Mouse (Mus musculus) right cerebral cortex, adult 2 months (tissue): Measurements from ENCODE around the gene Aldh16a1.
"Not testable (repeated sequence)": the region's sequence is repeated elsewhere in the genome, so short reads cannot be mapped to it uniquely, and the experiment has no call there.

Experiments
- DNase-seq, 2 experiments: peaks; one replicate each; pipeline ENCODE4 v3.0.0; 2021 to 2022; ENCODE audit warnings: low spot score in 2 of 2

Aldh16a1 gene

DNA sequence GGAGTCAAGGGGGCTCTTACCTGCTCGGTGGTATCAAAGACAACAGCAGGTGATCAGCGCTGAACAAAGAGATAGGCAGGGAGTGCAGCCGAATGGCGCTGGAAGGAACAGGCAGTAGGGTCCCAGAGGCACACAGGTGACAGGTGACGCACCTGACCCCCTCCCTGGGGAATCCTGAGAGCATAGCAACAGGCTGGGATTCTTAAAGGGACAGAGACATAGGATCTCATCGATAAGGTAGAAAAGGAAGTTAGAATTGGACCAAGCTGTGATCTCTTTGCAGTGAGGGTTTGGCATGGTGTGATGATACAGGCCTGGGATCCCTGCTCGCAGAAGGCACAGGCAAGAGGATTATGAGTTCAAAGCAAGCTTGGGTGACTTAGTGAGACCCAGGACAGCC lies 25.1 kb upstream of the Aldh16a1 start, which contains the start of gene Gfy:
TSS of gene Gfy (minus strand) at position 101 of the 400 bp plus-strand sequence.
- no peak for DNase-seq

DNA sequence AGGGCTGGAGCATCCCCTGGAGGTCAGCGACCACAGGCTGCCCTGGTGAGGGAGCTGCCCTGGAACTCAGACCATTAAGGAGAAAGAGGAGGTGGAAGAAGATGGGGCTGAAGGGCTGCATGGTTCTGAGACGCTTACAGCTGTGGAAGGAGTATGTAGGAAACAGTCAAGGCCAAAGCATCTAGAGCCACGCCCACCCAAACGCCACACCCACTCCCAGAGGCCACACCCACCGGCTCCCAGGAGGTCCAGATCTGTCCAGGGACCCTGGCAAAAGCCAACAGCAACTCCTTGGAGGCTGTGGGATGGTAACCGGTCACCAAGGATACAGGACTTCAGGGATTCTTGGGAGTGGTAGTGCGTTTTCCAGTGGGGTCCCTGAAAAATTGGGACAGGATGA lies 24.2 kb upstream of the Aldh16a1 start:
- DNase-seq, result no peak

DNA sequence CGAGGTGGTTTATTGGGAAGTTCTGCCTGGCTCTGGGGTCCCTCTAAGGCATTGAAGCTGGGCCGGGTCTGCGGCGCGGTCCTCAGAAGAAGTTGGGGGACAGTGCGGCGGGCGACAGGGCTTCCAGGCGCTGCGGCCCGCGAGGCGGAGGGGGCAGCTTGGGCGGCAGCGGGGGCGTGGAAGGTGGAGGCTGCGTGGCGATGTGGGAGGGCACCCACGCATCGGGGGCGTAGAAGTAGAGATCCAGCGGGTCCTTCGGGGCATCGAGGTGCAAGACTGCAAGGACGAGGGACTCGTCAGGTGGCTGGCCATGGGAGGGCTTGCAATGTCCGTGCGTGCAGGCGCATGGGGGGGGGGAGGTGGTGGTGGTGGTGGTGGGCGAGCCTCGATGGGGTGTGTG lies 22.0 kb upstream of the Aldh16a1 start:
- no peak for DNase-seq

DNA sequence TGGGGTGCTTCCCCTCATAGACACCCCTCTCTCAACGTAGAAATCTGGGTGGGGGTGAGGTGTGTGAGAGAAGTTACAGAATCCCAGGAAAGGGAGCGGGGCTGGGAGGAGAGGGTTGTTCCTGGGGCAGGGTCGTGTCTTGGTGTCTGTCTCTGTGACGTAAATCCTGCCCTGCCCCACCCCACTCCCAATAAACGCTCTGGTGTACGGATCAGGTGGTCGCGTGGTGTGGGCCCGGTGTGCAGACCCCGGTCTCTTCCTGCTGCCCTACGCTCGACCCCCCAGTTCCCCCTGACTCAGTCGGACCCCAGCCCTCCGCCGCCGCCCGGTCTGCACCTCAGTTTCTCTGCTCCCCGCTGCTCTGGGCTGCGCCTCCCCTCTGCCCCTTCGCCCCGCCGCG lies 21.5 kb upstream of the Aldh16a1 start:
- no peak for DNase-seq

DNA sequence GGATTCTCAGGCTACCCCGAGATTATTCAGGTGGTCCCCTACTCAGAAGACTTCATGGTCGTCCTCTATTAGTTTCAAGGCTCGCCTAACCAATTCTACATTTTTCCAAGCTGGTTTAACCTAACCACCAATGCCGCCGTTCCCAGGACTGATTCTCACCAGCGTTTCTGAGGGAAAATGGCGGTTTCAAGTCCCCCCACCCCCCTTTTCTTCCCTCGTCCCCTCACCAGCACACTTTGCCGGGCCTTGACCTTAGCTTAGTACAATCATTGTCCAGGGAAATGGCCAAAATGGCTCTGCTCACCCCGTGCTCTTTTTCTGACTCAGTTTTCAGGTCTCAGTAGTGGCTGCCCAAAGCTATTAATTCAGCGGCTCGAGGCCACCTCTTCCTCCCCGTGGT lies 21.0 kb upstream of the Aldh16a1 start:
- DNase-seq, result no peak

DNA sequence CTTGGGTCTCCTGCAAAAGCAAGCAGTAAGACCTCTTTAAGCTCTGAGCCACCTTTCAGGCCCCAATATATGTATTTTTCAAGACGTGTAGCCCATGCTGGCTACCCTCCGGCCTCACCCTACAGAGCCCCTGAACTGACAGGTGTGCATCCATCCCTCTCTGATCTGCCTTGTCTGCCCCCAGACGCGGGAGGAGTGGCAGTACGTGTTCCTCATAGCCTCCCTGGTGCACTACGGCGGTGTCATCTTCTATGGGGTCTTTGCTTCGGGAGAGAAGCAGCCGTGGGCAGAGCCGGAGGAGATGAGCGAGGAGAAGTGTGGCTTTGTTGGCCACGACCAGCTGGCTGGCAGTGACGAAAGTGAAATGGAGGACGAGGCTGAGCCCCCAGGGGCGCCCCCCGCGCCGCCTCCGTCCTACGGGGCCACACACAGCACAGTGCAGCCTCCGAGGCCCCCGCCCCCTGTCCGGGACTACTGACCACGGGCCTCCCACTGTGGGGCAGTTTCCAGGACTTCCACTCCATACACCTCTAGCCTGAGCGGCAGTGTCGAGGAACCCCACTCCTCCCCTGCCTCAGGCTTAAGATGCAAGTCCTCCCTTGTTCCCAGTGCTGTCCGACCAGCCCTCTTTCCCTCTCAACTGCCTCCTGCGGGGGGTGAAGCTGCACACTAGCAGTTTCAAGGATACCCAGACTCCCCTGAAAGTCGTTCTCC lies 20.3 kb upstream of the Aldh16a1 start:
- no peak for DNase-seq

DNA sequence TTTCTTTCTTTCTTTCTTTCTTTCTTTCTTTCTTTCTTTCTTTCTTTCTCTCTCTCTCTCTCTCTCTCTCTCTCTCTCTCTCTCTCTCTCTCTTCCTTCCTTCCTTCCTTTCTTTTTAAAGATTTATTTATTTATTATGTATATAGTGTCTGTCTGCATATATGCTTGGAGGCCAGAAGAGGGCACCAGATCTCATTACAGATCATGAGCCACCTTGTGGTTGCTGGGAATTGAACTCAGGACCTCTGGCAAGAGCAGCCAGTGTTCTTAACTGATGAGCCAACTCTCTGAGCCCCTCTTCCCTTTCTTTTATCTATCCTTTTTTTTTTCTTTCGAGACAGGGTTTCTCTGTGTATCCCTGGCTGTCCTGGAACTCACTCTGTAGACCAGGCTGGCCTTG lies 19.4 kb upstream of the Aldh16a1 start:
- not testable (repeated sequence) for DNase-seq

DNA sequence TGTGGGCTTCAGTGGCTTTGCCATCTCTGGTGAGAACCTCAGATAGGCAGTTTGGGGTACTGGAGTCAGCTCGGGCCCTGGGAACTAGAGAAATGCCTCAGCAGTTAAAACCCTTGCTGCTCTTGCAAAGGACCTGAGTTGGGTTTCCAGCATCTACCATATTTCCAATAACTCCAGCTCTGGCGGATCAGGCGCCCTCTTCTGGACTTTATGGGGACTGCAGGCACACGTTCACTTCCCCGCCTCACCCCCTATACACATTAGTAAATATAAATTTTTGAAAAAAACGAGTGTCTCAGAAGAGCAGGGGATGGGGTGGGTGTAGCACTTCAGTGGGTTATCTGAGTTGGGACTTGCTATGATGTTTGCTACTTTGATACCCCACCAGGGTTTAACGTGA lies 18.6 kb upstream of the Aldh16a1 start:
- DNase-seq, result no peak

DNA sequence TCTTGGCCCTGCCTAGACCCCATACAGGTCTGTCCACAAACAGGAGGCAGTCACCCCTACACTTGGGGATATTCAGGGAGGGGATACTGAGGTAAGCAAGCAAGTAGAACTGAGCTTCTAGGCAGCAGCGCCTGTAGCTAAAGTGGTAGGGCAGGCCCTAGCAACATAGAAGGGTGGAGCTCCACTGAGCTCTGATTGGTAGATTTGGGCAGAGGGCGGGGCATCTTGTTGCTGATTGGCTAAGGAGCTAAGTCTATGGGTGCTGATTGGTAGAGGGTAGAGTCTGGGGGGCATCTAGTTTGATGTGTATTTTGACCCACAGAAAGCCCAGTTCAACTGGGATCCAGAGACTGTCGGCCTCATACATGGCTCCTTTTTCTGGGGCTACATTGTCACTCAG lies 15.1 kb upstream of the Aldh16a1 start:
- DNase-seq, result no peak

DNA sequence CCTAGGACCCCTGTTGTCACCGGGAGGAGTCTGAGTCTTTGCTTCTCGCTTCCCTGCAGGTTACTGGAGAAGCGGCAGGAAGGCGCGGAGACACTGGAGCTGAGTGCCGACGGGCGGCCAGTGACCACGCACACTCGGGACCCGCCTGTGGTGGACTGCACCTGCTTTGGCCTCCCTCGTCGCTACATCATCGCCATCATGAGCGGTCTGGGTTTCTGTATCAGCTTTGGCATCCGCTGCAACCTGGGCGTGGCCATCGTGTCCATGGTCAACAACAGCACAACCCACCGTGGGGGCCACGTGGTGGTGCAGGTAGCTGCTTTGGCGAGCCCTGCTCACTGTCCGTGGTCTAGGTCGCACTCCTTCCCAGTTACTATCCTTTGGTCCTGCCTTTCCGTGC lies 14.3 kb upstream of the Aldh16a1 start:
- no peak for DNase-seq

DNA sequence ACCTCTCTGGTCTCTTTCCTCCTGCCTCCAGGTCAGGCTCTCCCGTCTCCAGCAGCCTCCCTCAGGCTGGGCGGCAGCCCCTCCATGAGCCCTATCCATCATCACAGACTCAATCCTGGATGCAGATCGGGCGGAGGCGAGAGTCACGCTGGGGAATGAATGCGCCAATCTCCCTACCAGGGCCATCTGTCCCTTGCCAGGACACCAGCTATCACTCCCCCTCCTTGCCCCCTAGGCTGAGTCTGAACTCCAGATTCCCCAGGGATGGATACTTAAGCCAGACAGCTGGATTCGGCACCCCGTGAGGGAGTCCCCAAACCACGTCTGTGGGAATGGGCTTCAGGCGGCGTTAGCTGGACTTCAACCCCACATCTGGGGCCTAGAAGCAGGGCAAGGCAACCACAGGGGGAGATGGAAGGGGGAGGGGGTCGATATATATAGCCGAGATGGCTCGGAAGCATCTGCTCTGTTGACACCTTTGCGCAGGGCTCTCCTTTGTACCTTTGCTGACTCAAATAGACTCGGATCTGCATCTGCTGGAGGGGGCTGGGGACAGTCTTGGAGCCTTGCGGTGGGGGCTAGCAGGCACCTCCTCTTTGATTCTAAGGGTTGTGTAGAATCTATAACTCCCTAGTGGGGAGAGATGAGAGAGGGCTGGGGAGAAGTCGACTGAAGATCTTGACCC lies 13.5 kb upstream of the Aldh16a1 start:
- no peak for DNase-seq

DNA sequence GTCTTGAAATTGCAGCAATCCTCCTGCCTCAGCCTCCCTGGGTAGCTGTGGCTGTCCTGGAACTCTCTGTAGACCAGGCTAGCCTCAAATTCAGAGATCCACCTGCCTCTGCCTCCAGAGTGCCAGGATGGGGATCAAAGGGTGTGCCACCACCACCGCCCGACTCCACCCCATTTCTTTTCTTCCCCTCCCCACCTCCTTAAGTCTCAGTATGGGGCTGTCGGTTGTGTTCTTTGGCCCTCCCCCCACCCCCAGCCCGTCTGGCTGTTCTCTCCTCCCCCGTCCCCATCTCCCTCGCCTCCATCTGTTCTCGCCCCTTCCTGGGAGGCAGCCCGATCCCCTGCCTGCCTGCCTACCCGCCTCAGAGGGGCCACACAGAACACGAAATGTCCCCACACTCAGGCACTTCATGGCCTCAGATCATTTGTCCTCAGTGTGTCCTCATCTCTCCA lies 12.6 kb upstream of the Aldh16a1 start:
- no peak for DNase-seq

DNA sequence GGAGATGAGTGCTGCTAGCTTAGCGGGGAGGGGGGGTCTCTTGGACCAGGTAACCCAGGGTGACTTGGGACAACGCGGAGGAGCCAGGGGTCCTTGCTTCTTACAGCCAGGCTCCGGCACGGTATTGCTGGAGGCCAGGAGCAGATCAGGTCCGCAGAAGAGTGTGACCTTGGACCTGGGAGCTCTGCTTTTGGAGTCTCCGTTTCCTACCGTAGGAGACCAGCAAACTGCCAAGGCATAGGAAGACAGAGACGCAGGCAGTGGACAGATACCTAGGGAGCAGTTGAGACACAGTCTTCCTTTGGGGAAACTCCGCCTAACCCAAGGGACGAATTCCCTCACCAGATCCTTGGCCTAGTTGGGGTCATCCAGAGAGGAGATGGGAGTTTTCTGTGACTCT lies 11.3 kb upstream of the Aldh16a1 start:
- DNase-seq, result no peak

DNA sequence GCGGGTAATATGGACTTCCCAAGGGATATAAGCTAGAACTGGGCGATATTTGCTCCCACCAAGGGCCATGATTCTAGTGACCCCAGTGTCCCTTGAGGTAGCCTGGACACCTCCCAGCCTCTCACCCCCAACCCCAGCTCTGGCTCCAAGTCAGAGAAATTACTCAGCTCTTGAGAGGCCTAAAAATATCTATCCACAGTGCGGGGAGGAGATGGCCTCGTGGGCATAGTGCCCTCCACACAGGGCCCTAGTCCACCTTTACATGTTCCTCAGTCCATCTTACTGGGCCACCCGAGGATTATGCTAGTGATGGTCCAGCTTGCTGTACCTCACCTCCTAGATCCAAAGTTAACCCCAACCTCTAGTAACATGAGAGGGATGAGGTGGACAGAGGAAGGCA lies 10.4 kb upstream of the Aldh16a1 start:
- DNase-seq, result no peak

DNA sequence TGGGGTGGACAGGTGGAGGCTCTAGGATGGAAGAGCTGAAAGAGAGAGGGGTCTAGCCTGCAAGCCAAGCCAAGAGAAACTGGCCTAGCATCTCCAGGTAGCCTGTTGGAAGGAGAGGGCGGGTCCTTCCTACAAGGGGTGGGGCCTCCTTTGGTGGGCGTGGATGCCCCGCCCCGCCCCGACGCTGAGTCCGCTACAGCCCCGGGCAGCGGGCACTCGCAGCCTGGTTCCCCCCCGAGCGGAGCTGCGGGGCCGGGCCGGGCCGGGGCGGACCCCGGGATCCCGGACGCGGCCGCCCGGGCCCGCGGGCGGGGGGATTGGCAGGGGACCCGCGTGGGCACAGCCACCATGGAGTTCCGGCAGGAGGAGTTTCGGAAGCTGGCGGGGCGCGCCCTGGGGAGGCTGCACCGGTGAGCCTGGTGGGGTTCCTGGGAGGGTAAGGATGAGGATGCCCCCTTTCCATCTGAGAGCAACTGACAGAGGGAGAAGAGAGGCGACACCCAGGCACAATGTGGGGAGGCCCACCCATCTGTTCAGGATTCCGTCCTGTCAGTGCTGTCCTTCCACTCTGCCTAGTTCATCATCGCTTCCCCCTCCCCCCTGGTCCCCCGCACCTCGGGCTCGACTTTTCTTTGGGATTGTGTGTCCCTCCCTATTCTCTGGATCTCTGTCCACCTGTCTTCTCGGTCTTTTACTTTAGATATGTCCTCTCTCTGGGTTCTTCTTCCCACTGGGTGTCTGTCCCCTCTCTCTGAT lies 9.5 kb upstream of the Aldh16a1 start, which contains the start of gene Slc17a7:
TSS of gene Slc17a7 (plus strand) at position 215 of the 756 bp plus-strand sequence.
- peak; percentile 57 to 60 for DNase-seq

DNA sequence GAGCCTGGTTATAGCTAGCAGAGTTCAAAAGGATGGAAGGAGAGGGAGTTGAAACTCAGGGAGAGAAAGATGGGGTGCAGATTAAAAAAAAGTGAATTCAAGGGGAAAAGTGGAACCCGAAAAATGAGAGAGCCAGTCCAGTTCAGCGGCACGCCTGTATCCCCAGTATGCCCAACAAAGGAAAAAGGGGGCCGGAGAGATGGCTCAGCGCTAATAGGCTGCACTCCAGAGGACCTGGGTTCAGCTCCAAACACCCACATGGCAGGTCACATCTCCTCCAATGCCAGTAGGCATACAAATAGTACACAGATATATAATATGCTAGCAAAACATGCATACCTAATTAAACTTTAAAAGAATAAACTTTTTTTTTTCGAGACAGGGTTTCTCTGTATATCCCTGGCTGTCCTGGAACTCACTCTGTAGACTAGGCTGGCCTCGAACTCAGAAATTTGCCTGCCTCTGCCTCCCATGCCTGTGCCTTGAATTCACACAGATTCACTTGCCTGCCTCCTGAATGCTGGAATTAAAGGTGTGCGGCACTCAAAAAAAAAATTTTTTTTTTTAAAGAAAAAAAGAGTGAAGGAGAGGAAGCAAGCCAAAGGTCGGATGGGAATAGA lies 8.7 kb upstream of the Aldh16a1 start:
- DNase-seq, result no peak

DNA sequence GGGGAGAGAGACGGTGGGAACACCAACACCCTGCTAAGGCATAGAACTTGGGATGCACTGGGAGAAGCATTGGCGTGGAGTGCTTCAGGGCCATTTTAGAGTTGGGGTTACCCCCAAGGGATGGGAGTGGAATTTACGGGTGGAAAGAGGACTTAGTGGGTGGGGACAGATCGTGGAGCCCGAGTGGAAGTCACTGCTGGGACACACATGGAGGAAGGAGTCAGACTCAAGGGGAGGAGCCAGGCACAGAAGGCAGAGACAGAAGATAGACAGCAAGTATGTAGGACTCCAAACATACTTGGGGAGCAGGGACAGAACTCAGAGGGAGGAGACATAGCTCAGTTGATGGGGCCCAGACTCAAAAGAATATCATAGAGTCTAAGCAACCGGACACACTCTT lies 8.2 kb upstream of the Aldh16a1 start:
- no peak for DNase-seq

DNA sequence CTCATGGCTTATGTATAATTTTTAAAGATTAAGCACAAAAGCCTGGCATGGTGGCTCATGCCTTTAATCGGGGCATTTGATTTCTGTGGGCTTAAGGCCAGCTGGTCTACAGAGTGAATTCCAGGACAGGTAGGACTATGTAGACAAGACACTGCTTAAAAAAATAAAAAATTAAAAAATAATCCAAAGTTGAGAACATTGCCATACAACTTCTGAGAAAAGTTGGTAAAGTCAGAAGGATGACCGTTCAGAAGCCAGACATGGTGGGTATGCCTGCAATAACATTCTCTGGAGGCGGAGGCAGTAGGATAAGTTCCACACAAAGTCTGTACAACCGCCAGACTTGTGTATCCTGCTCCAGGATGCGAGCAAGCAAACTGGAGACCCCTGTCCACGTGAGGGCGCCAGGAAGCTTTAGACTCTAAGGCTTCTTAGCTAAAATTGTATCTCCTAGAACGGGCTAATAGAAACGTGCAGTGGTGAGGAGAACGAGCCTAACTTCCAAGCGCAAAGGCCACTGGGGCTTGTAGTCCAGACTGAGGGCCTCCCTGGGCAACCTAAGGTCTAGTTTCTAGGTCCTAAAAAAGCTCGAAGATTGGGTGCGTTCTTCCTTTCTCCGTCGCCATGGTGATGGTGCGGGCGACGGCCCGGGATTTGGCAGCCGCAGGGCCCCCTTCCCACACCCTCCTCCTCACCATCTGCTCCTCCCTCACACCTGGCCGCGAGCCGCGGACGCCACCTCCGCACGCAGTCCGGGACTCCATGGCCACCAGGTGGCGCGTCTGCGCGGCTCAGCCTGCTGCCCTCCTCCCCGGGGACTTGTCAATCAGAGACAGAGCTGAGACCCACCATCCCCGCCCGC lies 7.5 kb upstream of the Aldh16a1 start:
- peak; percentile 96 for DNase-seq

DNA sequence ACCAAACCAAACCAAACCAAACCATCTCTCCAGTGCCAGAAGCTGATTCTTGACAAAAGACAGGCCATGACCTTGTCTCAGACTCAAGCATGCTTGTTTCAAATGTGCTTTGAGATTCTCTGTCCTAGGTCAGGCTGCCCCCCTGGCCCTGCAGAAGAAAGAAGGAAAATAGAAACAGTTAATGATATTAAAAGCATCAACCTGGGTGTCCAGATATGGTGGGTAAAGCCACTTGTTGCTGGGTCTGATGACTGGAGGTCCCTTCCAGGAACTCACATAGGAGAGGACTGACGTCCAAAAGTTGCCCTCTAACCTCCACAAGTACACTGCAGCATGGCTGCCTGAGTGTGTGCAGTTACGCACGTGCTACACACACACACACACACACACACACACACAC lies 6.5 kb upstream of the Aldh16a1 start:
- DNase-seq, result no peak

DNA sequence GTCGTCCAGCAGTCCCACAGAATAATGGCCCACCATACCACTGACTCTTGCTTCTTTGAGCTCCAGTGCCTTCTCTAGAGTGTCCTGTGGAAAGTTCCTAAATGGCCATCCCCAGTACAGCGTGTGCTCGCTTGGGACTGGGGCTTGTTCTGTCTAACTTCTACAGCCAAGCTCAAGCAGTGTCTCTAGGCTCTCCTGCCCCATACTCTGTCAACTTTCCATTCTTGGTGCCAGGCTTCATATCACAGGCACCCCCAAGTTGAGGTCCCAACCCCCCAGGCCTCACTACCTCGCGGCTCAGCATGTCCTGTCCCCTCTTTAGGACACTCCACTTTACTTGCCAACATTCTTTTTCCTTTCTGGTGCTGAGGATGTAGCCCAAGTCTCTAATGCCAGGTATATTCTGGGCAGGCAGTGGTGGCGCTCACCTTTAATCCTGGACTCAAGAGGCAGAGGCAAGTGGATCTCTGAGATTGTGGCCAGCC lies 6.0 kb upstream of the Aldh16a1 start:
- no peak for DNase-seq

DNA sequence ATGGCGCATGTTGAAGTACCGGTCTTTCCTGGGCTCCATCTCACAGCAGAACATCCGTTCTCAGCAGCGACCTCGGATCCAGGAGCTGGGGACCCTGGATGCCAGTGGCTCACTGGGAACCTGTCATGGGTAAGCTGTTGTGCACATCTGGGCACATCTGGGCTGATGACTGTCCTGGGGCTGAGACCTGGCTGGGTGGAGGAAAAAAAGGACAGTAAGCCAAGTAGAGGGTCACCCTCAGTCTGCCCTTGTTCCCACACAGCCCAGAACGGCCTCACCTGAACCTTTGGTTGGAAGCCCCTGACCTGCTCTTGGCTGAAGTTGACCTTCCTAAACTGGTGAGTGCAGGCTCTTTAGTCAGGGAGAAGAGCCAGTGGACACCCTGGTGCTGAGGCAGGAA lies 4.6 kb upstream of the Aldh16a1 start:
- no peak for DNase-seq
